Mouse (Mus musculus) left cerebral cortex, postnatal 10 days (tissue): Measurements from ENCODE around the gene Sf1. TPM values are rescaled to one million over a fixed set of nuclear protein-coding genes. Genes with fewer than 3 reads are reported as not detected.

Experiments used
- DNase-seq, 2 experiments: peaks; one replicate each; pipeline ENCODE4 v3.0.0; 2021 to 2022; ENCODE audit warnings: low spot score in 2 of 2, mixed read lengths in 1 of 2; ENCODE audit errors: extremely low spot score in 1 of 2
- intact Hi-C: fragments of 180-260 bp; cut with DNase I; formaldehyde crosslinking; loops from one replicate; pipeline ENCODE4 v1.15.1; 2025
- total RNA-seq, 2 experiments: library from RNA; stranded (reverse); gene quantifications; 2 replicates each; pipeline ENCODE4 v1.2.3; 2021

The Sf1 gene
- total RNA-seq, 2 experiments from 2014 or later = 178 to 194 TPM

DNA sequence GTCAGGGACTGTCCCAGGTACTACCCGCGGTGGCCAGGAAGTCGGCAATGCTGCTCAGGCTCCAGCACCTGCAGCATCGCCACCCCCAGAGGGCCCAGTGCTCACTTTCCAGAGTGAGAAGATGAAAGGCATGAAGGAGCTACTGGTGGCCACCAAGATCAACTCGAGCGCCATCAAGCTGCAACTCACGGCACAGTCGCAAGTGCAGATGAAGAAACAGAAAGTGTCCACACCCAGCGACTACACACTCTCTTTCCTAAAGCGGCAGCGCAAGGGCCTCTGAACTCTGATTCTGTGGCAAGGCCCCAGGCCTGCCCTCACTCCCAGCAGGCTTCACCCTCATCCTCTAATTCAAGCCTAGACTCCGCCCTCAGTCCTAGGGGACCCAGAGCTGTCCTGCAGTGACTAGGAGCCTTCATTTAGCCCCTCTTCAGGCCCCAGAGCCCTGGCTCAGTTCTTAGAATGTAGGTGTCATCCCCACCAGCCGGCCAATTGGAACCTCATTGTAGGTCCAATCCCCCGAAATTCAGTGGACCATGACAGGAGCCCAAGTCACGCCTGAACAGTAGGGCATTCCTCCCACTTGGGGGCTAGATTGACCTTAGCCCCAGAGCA, 23.5 kb upstream of the Sf1 start:
- DNase-seq = peak in 1 of 2 experiments; percentile 69
- intact Hi-C loops = no loop called here

GRCm38 (mm10) chr19:6340524-6341452, 22.7 kb upstream of the Sf1 start, which contains the start of gene Map4k2:
TSS of gene Map4k2 (plus strand) at chr19:6341135.
- DNase-seq = peak in 1 of 2 experiments; percentile 92
- intact Hi-C loops = no loop called here

GRCm38 (mm10) chr19:6341453-6342077, 21.9 kb upstream of the Sf1 start:
- intact Hi-C loops = no loop called here
- peak in 1 of 2 experiments; percentile 16 for DNase-seq

- peak in 1 of 2 experiments; percentile 49 for DNase-seq
- intact Hi-C loops = no loop called here
Measured at GRCm38 (mm10) chr19:6342276-6342933, 21.1 kb upstream of the Sf1 start.

- DNase-seq = peak in 1 of 2 experiments; percentile 47
- intact Hi-C loops = no loop called here
Measured at GRCm38 (mm10) chr19:6343066-6343925, 20.2 kb upstream of the Sf1 start.

GRCm38 (mm10) chr19:6343996-6344395, 19.5 kb upstream of the Sf1 start:
- intact Hi-C loops = no loop called here
- DNase-seq = no peak

- intact Hi-C loops = no loop called here
- DNase-seq = no peak
Measured at GRCm38 (mm10) chr19:6346023-6346422, 17.5 kb upstream of the Sf1 start.

DNA sequence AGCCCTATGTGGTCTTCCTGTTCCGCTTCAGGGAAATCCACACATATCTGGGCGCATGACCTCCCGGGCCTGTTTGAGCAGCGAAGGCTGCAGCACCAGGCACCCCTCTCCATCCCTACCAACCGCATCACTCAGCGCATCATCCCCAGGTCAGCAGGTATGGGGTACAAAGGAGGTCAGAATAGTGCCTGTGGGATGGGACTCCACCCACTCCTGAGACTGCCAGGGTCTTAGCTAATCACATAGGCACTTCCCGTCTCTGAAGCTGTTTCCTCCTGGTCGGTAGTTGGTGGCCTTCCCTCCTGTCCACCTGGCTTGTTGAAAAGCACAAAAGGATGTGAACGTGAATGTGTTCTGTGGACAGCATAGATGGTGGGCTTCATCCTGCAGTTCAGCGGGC, 16.8 kb upstream of the Sf1 start:
- intact Hi-C loops = no loop called here
- peak in 1 of 2 experiments; percentile 35 for DNase-seq

DNA sequence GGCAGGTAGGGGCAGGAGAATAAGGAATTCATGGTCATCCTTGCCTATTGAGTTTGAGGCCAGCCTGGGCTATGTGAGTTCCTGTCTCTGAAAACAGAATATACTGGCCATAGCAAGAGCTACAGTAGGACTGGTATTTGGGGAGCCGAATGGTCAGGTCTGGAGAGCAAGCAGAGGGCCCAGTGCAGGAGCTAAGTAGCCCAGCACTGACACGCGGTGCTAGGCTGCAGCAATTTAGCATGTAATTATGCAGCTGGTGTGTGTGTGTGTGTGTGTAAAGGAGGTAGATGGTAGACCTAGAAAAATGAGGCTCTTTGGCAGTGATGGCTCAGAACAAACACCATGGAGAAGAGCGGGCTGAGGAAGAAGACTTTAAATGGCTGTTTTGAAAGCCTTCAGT, 15.9 kb upstream of the Sf1 start:
- peak in 1 of 2 experiments; percentile 13 for DNase-seq
- intact Hi-C loops = no loop called here

DNA sequence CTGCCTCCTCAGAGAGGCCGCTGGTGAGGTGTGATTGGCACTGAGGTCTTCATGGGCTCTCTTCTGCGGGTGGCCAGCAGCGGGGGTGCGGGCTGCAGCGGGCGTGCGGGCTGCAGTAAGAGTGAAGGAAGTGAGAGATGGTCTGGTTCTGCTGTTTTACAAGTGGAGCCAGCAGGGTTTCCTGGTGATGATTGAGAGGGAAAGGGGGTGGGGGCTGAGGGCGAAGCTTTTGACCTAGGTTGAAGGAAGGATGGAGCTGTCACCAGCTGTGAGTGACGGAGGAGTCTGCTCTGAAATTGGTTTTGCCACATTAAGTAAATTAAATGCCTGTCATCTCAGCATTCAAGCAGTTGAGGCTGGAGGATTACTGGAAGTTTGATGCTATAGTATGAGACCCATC, 14.8 kb upstream of the Sf1 start:
- DNase-seq = peak in 1 of 2 experiments; percentile 20
- intact Hi-C loops = no loop called here

DNA sequence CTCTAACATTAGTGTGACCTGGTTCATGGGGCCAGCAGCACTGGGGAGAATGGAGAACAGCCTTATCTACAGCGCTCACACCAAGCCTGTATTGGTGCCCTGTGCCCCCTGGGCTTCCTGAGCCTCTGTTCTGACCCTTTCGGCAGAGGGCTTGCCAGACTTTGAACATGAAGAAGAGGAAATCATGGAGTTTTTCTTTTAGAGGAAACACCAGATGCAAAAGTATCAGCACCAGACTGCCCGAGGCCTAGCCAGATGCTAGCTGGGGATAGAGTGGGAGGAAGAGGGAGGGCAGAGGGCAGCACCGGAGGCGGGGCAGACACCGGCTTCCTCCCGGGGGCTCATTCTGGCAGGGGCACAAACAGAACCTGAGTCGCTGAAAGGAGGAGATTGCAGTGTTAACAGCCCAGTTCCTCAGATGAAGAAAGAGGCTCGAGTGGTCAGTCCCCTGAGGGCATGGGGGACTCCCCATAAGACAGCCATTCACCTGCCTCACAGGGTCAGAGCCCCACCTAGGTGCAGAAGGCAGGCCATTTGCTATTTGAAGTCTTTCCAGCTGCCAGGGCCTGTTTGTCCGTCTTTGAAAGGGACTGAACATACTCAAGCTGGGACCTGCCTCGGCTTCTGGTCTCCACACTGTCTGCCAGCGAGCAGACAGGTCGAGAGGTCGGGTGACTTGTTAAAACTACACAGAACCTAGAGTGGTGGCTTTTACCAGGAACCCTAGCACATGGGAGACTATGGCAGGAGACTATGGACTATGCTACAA, 14.1 kb upstream of the Sf1 start:
- peak in 1 of 2 experiments; percentile 82 for DNase-seq
- intact Hi-C loops = no loop called here

- intact Hi-C loops = no loop called here
- DNase-seq = peak in 1 of 2 experiments; percentile 58
Measured at GRCm38 (mm10) chr19:6351431-6352106, 11.9 kb upstream of the Sf1 start.

- intact Hi-C loops = no loop called here
Measured at GRCm38 (mm10) chr19:6352107-6352505, 11.4 kb upstream of the Sf1 start.

DNA sequence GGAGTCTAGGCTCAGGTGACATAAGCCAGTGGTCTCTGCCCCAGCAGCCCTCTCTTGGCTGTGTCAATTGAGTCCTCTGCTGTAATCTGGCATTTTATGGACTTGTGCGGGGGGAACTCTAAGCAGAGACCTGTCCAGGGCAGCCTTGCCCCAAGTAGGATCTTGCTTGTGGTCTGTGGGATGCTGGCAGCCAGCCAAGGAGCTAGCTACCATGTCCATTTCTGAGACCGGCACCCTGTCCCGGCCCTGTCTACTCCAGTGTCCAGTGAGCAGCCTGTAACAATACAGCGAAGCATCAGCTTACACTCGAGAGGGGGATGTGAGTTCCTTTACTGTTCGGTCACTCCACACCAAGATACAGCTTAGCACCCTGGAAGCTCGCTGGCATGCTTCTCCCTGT, 9.5 kb upstream of the Sf1 start:
- DNase-seq = no peak
- intact Hi-C loops = no loop called here

More at GRCm38 (mm10) chr19:6352107-6352505, 11.4 kb upstream of the Sf1 start:
- DNase-seq = peak in 1 of 2 experiments; percentile 10

DNA sequence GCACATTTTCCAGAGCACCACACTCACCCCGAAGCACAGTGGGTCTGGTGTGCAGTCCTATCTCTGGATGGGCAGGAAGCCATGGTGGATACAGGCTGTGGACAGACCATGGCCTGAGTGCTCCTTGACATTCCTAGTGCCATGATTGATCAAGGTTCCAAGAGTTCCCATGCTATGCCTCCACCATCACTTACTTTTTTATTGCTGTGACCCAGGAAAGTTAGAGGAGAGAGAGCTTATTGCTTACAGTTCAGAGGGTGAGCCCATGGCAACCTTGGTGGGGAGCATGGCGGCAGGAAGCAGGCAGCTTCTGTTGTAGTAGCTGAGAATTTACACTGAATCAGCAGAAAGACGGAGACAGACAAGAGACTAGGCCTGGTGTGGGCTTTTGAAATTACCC, 2.2 kb upstream of the Sf1 start:
- intact Hi-C loops = no loop called here
- no peak for DNase-seq

DNA sequence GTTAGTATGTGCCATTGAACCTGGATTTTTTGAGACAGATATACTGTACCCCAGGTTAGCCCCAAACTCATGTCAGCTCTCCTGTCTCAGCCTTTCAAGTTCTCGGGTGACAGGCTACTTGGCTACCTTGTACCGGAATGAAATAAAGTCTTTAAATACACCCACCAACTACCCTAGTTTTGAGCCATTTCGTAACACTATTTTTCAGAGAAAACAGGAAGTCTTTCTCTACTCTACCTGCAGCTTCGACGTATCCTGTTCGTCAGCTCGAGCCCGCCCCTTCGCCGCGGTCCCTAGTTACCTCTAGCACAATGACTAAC, 439 bp upstream of the Sf1 start:
- intact Hi-C loops = no loop called here
- DNase-seq = no peak

- peak; percentile 89 to 96 for DNase-seq
- intact Hi-C loops = no loop called here
Measured at GRCm38 (mm10) chr19:6364317-6364725, 831 bp downstream of the Sf1 start.
